Mouse (Mus musculus) megakaryocyte, embryonic 14.5 days (primary cell): Measurements from ENCODE around the gene Ankrd65.

Experiments
- FLI1 ChIP-seq: IDR thresholded peaks from 2 replicates; pipeline ENCODE4 v1.6.1; 2012; ENCODE audit warnings: low read length, inconsistent platforms, mixed read lengths
- GATA1 ChIP-seq: IDR thresholded peaks from 3 replicates; pipeline ENCODE4 v1.6.1; 2012; ENCODE audit warnings: mixed read lengths, low read length, inconsistent platforms, borderline replicate concordance

GRCm38 (mm10) chr4:155829866-155830265, 39.6 kb downstream of the Ankrd65 start:
- TF ChIP-seq GATA1, result no peak
- no peak for TF ChIP-seq FLI1
